Mouse (Mus musculus) liver, postnatal 0 days (tissue): ENCODE results near the gene Golga3. TPM values are rescaled to one million over a fixed set of nuclear protein-coding genes. Genes with fewer than 3 reads are reported as not detected.
A peak's percentile ranks its signal among the peaks of the same experiment; 100 is the strongest.

Experiments used
- ATAC-seq: fragments of 200-750 bp; cut with Nextera tagmentation; 2 replicates; pipeline ENCODE4 v1.8.0; 2017; ENCODE audit warnings: mild to moderate bottlenecking, moderate library complexity
- DNase-seq: peaks from one replicate; pipeline ENCODE4 v3.0.0-alpha.2; 2016
- H3K27ac ChIP-seq: fragments of 300-500 bp; sonication (generic); 2 replicates; pipeline ENCODE4 v1.5.1; 2014; ENCODE audit warnings: antibody characterized with exemption, moderate library complexity, mild to moderate bottlenecking, low read depth
- H3K27me3 ChIP-seq: fragments of 300-500 bp; sonication (generic); 2 replicates; pipeline ENCODE4 v1.6.1; 2014; ENCODE audit warnings: low read length, control low read depth, mixed read lengths; ENCODE audit not compliant: insufficient read depth
- H3K36me3 ChIP-seq: fragments of 300-500 bp; sonication (generic); replicated peaks from 2 replicates; pipeline ENCODE4 v1.6.1; 2014; ENCODE audit warnings: mild to moderate bottlenecking, control low read depth, low read length, moderate library complexity, mixed read lengths; ENCODE audit not compliant: insufficient read depth
- H3K4me1 ChIP-seq: fragments of 300-500 bp; sonication (generic); 2 replicates; pipeline ENCODE4 v1.6.1; 2014; ENCODE audit warnings: antibody characterized with exemption, mild to moderate bottlenecking, control low read depth; ENCODE audit not compliant: insufficient read depth
- H3K4me2 ChIP-seq: fragments of 300-500 bp; sonication (generic); 2 replicates; pipeline ENCODE4 v1.6.1; 2014; ENCODE audit warnings: low read depth, mild to moderate bottlenecking, low read length, moderate library complexity, mixed read lengths
- H3K4me3 ChIP-seq: fragments of 300-500 bp; sonication (generic); 2 replicates; pipeline ENCODE4 v1.5.1; 2014; ENCODE audit warnings: low read depth, low read length
- H3K9ac ChIP-seq: fragments of 300-500 bp; sonication (generic); replicated peaks from 2 replicates; pipeline ENCODE4 v1.6.1; 2014; ENCODE audit warnings: mild to moderate bottlenecking, moderate library complexity
- H3K9me3 ChIP-seq: fragments of 300-500 bp; sonication (generic); 2 replicates; pipeline ENCODE4 v1.6.1; 2016; ENCODE audit warnings: mild to moderate bottlenecking, control low read depth, low read length, mixed read lengths
- CTCF ChIP-seq: sonication (generic); IDR thresholded peaks from 2 replicates; pipeline ENCODE4 v1.5.1; 2016; ENCODE audit warnings: antibody characterized with exemption, low read depth
- EP300 ChIP-seq: IDR thresholded peaks from 2 replicates; pipeline ENCODE4 v1.6.1; 2016; ENCODE audit warnings: antibody characterized with exemption, low read depth, mild to moderate bottlenecking
- WGBS: fragments of 180-500 bp; shearing (Covaris S2); extraction: QIAGEN DNeasy Blood & Tissue Kit; methylation state at CpG from one replicate; pipeline ENCODE4 v1.1.7; 2014; ENCODE audit not compliant: insufficient replicate concordance; 5-methylcytosine and 5-hydroxymethylcytosine counted together
- polyA plus RNA-seq: library from polyadenylated mRNA; unstranded; fragments of >200 nt; fragmentation: Nextera tagmentation; extraction: Ambion mirVana; gene quantifications from 2 replicates; pipeline ENCODE4 v1.2.1, GENCODE M21; 2015

Gene Golga3
- polyA plus RNA-seq, 1 experiment from 2014 or later: 4.1 TPM

GRCm38 (mm10) chr5:110142309-110142708 is 34.2 kb upstream of the Golga3 start:
- Histone ChIP-seq H3K27me3 (no peaks in the 10 kb centered on the region), H3K27ac (no peak overlapping the region), H3K36me3 (peaks cover 53% of the 10 kb centered on the region), H3K9ac (no peak overlapping the region), H3K4me3 (no peak overlapping the region), H3K4me1 (no peaks in the 10 kb centered on the region), H3K4me2 (no peak overlapping the region), H3K9me3 (no peaks in the 10 kb centered on the region)
- TF ChIP-seq CTCF (no peak), EP300 (no peak)
- WGBS: 67% methylated on average over 2 of the region's 2 CpGs
- ATAC-seq: no peak
- DNase-seq: no peak

- no peaks in the 10 kb centered on the region for H3K27me3 ChIP-seq
- no peak overlapping the region for H3K4me3 ChIP-seq
- no peak for DNase-seq
- H3K36me3 ChIP-seq: peaks cover 57% of the 10 kb centered on the region
- no peak overlapping the region for H3K4me2 ChIP-seq
- H3K9me3 ChIP-seq: no peaks in the 10 kb centered on the region
- TF ChIP-seq CTCF: peak; percentile 58
- TF ChIP-seq EP300: no peak
- ATAC-seq: no peak
- 84% methylated on average over 5 of the region's 5 CpGs for WGBS
- H3K4me1 ChIP-seq: no peaks in the 10 kb centered on the region
- no peak overlapping the region for H3K27ac ChIP-seq
- H3K9ac ChIP-seq: no peak overlapping the region
These were observed 33.5 kb upstream of the Golga3 start for GRCm38 (mm10) chr5:110143007-110143406.

- 90% methylated on average over 4 of the region's 4 CpGs for WGBS
- Histone ChIP-seq H3K36me3 (peaks cover 55% of the 10 kb centered on the region), H3K27ac (no peak overlapping the region), H3K4me3 (no peak overlapping the region), H3K9me3 (no peaks in the 10 kb centered on the region), H3K27me3 (no peaks in the 10 kb centered on the region), H3K9ac (no peak overlapping the region), H3K4me1 (no peaks in the 10 kb centered on the region), H3K4me2 (no peak overlapping the region)
- ATAC-seq (no peak), DNase-seq (no peak)
- TF ChIP-seq CTCF (no peak), EP300 (no peak)
These were observed 7.1 kb upstream of the Golga3 start for GRCm38 (mm10) chr5:110169374-110169773.

- TF ChIP-seq EP300: no peak
- no peak for TF ChIP-seq CTCF
- Histone ChIP-seq H3K9ac (peak overlapping the region; percentile 94), H3K27me3 (no peaks in the 10 kb centered on the region), H3K9me3 (no peaks in the 10 kb centered on the region), H3K36me3 (peaks cover 4% of the 10 kb centered on the region), H3K4me3 (peak overlapping the region; percentile 98), H3K27ac (peak overlapping the region; percentile 86), H3K4me1 (peaks cover 17% of the 10 kb centered on the region), H3K4me2 (peak overlapping the region; percentile 90)
- whole genome bisulfite sequencing: 2% methylated on average over 19 of the region's 19 CpGs
- ATAC-seq: peak; percentile 10
- no peak for DNase-seq
These were observed 520 bp downstream of the Golga3 start for GRCm38 (mm10) chr5:110177021-110177420.

- Histone ChIP-seq H3K4me1 (peaks cover 17% of the 10 kb centered on the region), H3K36me3 (peaks cover 13% of the 10 kb centered on the region), H3K27ac (no peak overlapping the region), H3K27me3 (no peaks in the 10 kb centered on the region), H3K4me2 (no peak overlapping the region), H3K9ac (no peak overlapping the region), H3K9me3 (no peaks in the 10 kb centered on the region), H3K4me3 (no peak overlapping the region)
- TF ChIP-seq CTCF: no peak
- TF ChIP-seq EP300: peak; percentile 46; the same call in 1 of the 2 replicates
- WGBS: 54% methylated on average over 2 of the region's 2 CpGs
- ATAC-seq (no peak), DNase-seq (no peak)
These were observed 2.1 kb downstream of the Golga3 start for GRCm38 (mm10) chr5:110178628-110179027.

- TF ChIP-seq CTCF (no peak), EP300 (no peak)
- Histone ChIP-seq H3K4me1 (peaks cover 15% of the 10 kb centered on the region), H3K36me3 (peaks cover 37% of the 10 kb centered on the region), H3K4me3 (no peak overlapping the region), H3K9me3 (no peaks in the 10 kb centered on the region), H3K27me3 (no peaks in the 10 kb centered on the region), H3K27ac (no peak overlapping the region), H3K4me2 (no peak overlapping the region), H3K9ac (no peak overlapping the region)
- DNase-seq (no peak), ATAC-seq (no peak)
- 78% methylated on average over 5 of the region's 5 CpGs for WGBS
These were observed 5.2 kb downstream of the Golga3 start for GRCm38 (mm10) chr5:110181716-110182115.
